Mouse (Mus musculus) intestine, postnatal 0 days (tissue): ENCODE results near the gene Hdac4. TPM values are rescaled to one million over a fixed set of nuclear protein-coding genes. Genes with fewer than 3 reads are reported as not detected.
A peak's percentile ranks its signal among the peaks of the same experiment; 100 is the strongest.

Experiments used
- ATAC-seq: fragments of 200-750 bp; cut with Nextera tagmentation; 2 replicates; pipeline ENCODE4 v1.8.0; 2017; ENCODE audit warnings: mild to moderate bottlenecking, moderate TSS enrichment, moderate library complexity
- H3K27ac ChIP-seq: fragments of 300-500 bp; sonication (generic); 2 replicates; pipeline ENCODE4 v1.5.1; 2014; ENCODE audit warnings: mild to moderate bottlenecking, low read depth, low read length, moderate library complexity
- H3K27me3 ChIP-seq: fragments of 300-500 bp; sonication (generic); replicated peaks from 2 replicates; pipeline ENCODE4 v1.6.1; 2014; ENCODE audit warnings: low read length, mixed read lengths; ENCODE audit not compliant: control insufficient read depth, insufficient read depth
- H3K36me3 ChIP-seq: fragments of 300-500 bp; sonication (generic); 2 replicates; pipeline ENCODE4 v1.6.1; 2014; ENCODE audit warnings: mild to moderate bottlenecking, moderate library complexity; ENCODE audit not compliant: control insufficient read depth, insufficient read depth
- H3K4me1 ChIP-seq: fragments of 300-500 bp; sonication (generic); replicated peaks from 2 replicates; pipeline ENCODE4 v1.6.1; 2014; ENCODE audit warnings: antibody characterized with exemption, low read length, mixed read lengths; ENCODE audit not compliant: control insufficient read depth, insufficient read depth
- H3K4me2 ChIP-seq: fragments of 300-500 bp; sonication (generic); replicated peaks from 2 replicates; pipeline ENCODE4 v1.6.1; 2014; ENCODE audit warnings: low read depth, mild to moderate bottlenecking, moderate library complexity
- H3K4me3 ChIP-seq: fragments of 300-500 bp; sonication (generic); 2 replicates; pipeline ENCODE4 v1.5.1; 2014; ENCODE audit warnings: low read depth, low read length
- H3K9ac ChIP-seq: fragments of 300-500 bp; sonication (generic); 2 replicates; pipeline ENCODE4 v1.6.1; 2014; ENCODE audit warnings: mild to moderate bottlenecking, low read depth, low read length
- H3K9me3 ChIP-seq: fragments of 300-500 bp; sonication (generic); 2 replicates; pipeline ENCODE4 v1.6.1; 2016; ENCODE audit warnings: mixed run types; ENCODE audit not compliant: control insufficient read depth
- CTCF ChIP-seq: sonication (generic); IDR thresholded peaks from 2 replicates; pipeline ENCODE4 v1.5.1; 2016; ENCODE audit warnings: low read depth, mild to moderate bottlenecking, control low read depth, antibody characterized with exemption, moderate library complexity
- WGBS: fragments of 180-500 bp; shearing (Covaris S2); extraction: QIAGEN DNeasy Blood & Tissue Kit; methylation state at CpG from one replicate; pipeline ENCODE4 v1.1.7; 2014; 5-methylcytosine and 5-hydroxymethylcytosine counted together
- polyA plus RNA-seq: library from polyadenylated mRNA; unstranded; fragments of >200 nt; fragmentation: Nextera tagmentation; extraction: Ambion mirVana; gene quantifications from 2 replicates; pipeline ENCODE4 v1.2.1, GENCODE M21; 2015

Hdac4 gene
- polyA plus RNA-seq, 1 experiment from 2014 or later, result 6.7 TPM

- Histone ChIP-seq H3K4me2 (no peak overlapping the region), H3K4me1 (no peaks in the 10 kb centered on the region), H3K36me3 (peaks cover 47% of the 10 kb centered on the region), H3K27me3 (no peaks in the 10 kb centered on the region), H3K9ac (no peak overlapping the region), H3K9me3 (no peaks in the 10 kb centered on the region), H3K4me3 (no peak overlapping the region), H3K27ac (no peak overlapping the region)
- no peak for TF ChIP-seq CTCF
- WGBS, result 79% methylated on average over 8 of the region's 8 CpGs
- no peak for ATAC-seq
These were observed 211.0 kb downstream of the Hdac4 start for GRCm38 (mm10) chr1:91984507-91984906.

GRCm38 (mm10) chr1:91981381-91981780 lies 214.1 kb downstream of the Hdac4 start:
- 67% methylated on average over 1 of the region's 1 CpGs for WGBS
- ATAC-seq, result no peak
- Histone ChIP-seq H3K27me3 (no peaks in the 10 kb centered on the region), H3K27ac (no peak overlapping the region), H3K9ac (no peak overlapping the region), H3K4me1 (no peaks in the 10 kb centered on the region), H3K4me2 (no peak overlapping the region), H3K4me3 (no peak overlapping the region), H3K9me3 (no peaks in the 10 kb centered on the region), H3K36me3 (peaks cover 35% of the 10 kb centered on the region)
- peak; percentile 42 for TF ChIP-seq CTCF

- no peak for ATAC-seq
- WGBS, result 86% methylated on average over 3 of the region's 3 CpGs
- H3K9ac ChIP-seq, result no peak overlapping the region
- no peak overlapping the region for H3K27ac ChIP-seq
- H3K27me3 ChIP-seq, result no peaks in the 10 kb centered on the region
- TF ChIP-seq CTCF, result 0 out of 2 replicates have a peak, but pooled peaks have one; percentile 14
- no peak overlapping the region for H3K4me3 ChIP-seq
- no peaks in the 10 kb centered on the region for H3K9me3 ChIP-seq
- no peak overlapping the region for H3K4me2 ChIP-seq
- peaks cover 42% of the 10 kb centered on the region for H3K36me3 ChIP-seq
- H3K4me1 ChIP-seq, result no peaks in the 10 kb centered on the region
These were observed 217.1 kb downstream of the Hdac4 start for GRCm38 (mm10) chr1:91978443-91978842.

- 59% methylated on average over 5 of the region's 5 CpGs for WGBS
- Histone ChIP-seq H3K4me1 (no peaks in the 10 kb centered on the region), H3K9ac (no peak overlapping the region), H3K4me2 (no peak overlapping the region), H3K36me3 (peaks cover 65% of the 10 kb centered on the region), H3K9me3 (no peaks in the 10 kb centered on the region), H3K27ac (no peak overlapping the region), H3K27me3 (no peaks in the 10 kb centered on the region), H3K4me3 (no peak overlapping the region)
- peak; percentile 77 for TF ChIP-seq CTCF
- no peak for ATAC-seq
These were observed 226.7 kb downstream of the Hdac4 start for GRCm38 (mm10) chr1:91968710-91969379.

- H3K9ac ChIP-seq, result no peak overlapping the region
- no peak overlapping the region for H3K4me2 ChIP-seq
- H3K27me3 ChIP-seq, result no peaks in the 10 kb centered on the region
- TF ChIP-seq CTCF, result no peak
- ATAC-seq, result no peak
- H3K9me3 ChIP-seq, result no peaks in the 10 kb centered on the region
- H3K4me1 ChIP-seq, result no peaks in the 10 kb centered on the region
- H3K4me3 ChIP-seq, result no peak overlapping the region
- peaks cover 53% of the 10 kb centered on the region for H3K36me3 ChIP-seq
- no peak overlapping the region for H3K27ac ChIP-seq
- 94% methylated on average over 1 of the region's 1 CpGs for WGBS
These were observed 228.5 kb downstream of the Hdac4 start for GRCm38 (mm10) chr1:91967041-91967440.

- no peak for TF ChIP-seq CTCF
- Histone ChIP-seq H3K4me2 (no peak overlapping the region), H3K27ac (no peak overlapping the region), H3K27me3 (no peaks in the 10 kb centered on the region), H3K36me3 (peaks cover 43% of the 10 kb centered on the region), H3K4me1 (no peaks in the 10 kb centered on the region), H3K9me3 (no peaks in the 10 kb centered on the region), H3K9ac (no peak overlapping the region), H3K4me3 (no peak overlapping the region)
- 74% methylated on average over 9 of the region's 9 CpGs for WGBS
- no peak for ATAC-seq
These were observed 230.8 kb downstream of the Hdac4 start for GRCm38 (mm10) chr1:91964486-91965335.
